Mouse (Mus musculus): ENCODE data around the gene Dync2li1. TPM values are rescaled to one million over a fixed set of nuclear protein-coding genes. Genes with fewer than 3 reads are reported as not detected.
A peak's percentile ranks its signal among the peaks of the same experiment; 100 is the strongest.

Gene Dync2li1
- polyA plus RNA-seq, 1 experiment from 2014 or later = 36.1 TPM

- H3K36me3 ChIP-seq = no peaks in the 10 kb centered on the region
- no peak overlapping the region for H3K4me3 ChIP-seq
- H3K27me3 ChIP-seq = no peaks in the 10 kb centered on the region
- H3K9ac ChIP-seq (replicated peaks) = no peak overlapping the region
- no peak overlapping the region for H3K4me2 ChIP-seq (replicated peaks)
- H3K9me3 ChIP-seq = no peaks in the 10 kb centered on the region
- ATAC-seq (replicated peaks) = no peak
- H3K4me1 ChIP-seq = no peaks in the 10 kb centered on the region
- WGBS = 78% methylated on average over 6 of the region's 6 CpGs
- no peak overlapping the region for H3K27ac ChIP-seq (replicated peaks)
These were observed 70.2 kb downstream of the Dync2li1 start for GRCm38 (mm10) chr17:84696537-84696936.

DNA sequence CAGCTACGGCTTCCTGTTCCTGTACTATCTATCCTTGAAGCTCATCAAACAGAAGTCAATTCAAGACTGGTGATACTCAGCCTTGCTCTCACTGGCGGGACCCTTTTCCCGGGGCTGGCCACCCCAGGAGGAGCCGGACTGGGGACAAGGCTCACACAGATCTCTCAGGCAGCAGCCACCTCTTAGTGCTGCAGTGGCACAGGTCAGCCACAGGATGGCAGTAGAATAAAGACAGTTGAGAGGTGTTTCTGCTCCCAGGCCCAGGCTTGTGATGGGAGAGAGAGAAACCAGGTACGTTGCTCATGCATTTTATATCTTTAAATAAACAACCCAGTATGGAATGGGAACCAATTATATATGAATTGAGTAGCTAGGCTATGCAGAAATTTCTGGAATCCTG lies 72.4 kb downstream of the Dync2li1 start:
- ATAC-seq (replicated peaks) = peak; percentile 45
- Histone ChIP-seq H3K36me3 (no peaks in the 10 kb centered on the region), H3K9me3 (no peaks in the 10 kb centered on the region), H3K27me3 (no peaks in the 10 kb centered on the region), H3K4me3 (no peak overlapping the region), H3K4me2 (replicated peaks) (no peak overlapping the region), H3K27ac (replicated peaks) (no peak overlapping the region), H3K9ac (replicated peaks) (no peak overlapping the region), H3K4me1 (no peaks in the 10 kb centered on the region)
- WGBS = 27% methylated on average over 5 of the region's 5 CpGs

Other genes with a start within 250 kb of the Dync2li1 start
- gene Thada, start 160.3 kb upstream of the Dync2li1 start, polyA plus RNA-seq (2015; fragmentation: Nextera tagmentation; extraction: Ambion mirVana) = 6.0 and 6.3 TPM in 2 replicates
- 0.88 and 1.2 TPM in 2 replicates for gene Plekhh2, start 114.6 kb upstream of the Dync2li1 start, polyA plus RNA-seq (2015; fragmentation: Nextera tagmentation; extraction: Ambion mirVana)
- gene Abcg8, start 49.8 kb downstream of the Dync2li1 start, polyA plus RNA-seq (2015; fragmentation: Nextera tagmentation; extraction: Ambion mirVana) = 0.20 and 0.22 TPM in 2 replicates
- 2.0 and 3.1 TPM in 2 replicates for gene Abcg5, start 56.5 kb downstream of the Dync2li1 start, polyA plus RNA-seq (2015; fragmentation: Nextera tagmentation; extraction: Ambion mirVana)
- 44.2 and 44.4 TPM in 2 replicates for gene Lrpprc, start 164.3 kb downstream of the Dync2li1 start, polyA plus RNA-seq (2015; fragmentation: Nextera tagmentation; extraction: Ambion mirVana)

Measured in forebrain, embryonic 15.5 days (tissue).